Mouse (Mus musculus): ENCODE results near the gene Rhbdf1.

- TF ChIP-seq GATA1 (IDR thresholded peaks at IDR 0.05; ENCODE audit: borderline replicate concordance, low read length) (no peak), FLI1 (IDR thresholded peaks at IDR 0.05; ENCODE audit: low read length) (no peak)
Observed at GRCm38 (mm10) chr11:32232848-32233247, 10.7 kb upstream of the Rhbdf1 start.
